Mouse (Mus musculus): Measurements from ENCODE around the gene Gch1. TPM values are rescaled to one million over a fixed set of nuclear protein-coding genes. Genes with fewer than 3 reads are reported as not detected.

Gch1 gene
- polyA plus RNA-seq, 1 experiment from 2014 or later: 3.2 TPM

DNA sequence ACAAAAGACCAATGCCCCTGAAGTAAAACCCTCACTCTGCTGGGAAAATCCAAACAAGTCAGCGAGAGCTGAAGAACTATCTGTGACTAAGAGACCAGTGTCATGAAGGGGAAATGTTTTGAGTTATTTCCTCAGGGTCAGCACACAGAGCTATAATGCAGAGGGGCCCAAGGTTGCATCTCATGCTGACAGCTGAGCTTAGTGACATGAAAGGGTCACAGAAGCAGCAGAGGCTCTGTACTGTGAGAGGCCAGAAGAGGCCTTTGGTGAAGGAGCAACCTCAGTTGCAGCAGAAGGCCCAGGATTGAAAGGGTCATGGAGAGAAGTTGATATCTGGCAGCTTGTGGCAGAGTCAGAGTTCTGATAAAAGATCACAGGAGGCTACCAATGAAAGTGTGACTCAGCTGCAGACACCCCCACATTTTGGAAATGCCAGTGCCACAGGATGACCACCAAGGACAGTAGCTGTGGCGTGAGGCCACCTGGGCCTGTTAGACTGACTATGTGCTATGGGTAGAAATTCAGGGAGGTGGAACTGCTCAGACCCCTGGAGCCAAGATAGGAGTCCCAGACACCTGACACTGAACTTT, 29.1 kb downstream of the Gch1 start:
- 62% methylated on average over 2 of the region's 2 CpGs for WGBS (ENCODE audit: insufficient replicate concordance)
- Histone ChIP-seq H3K9me3 (replicated peaks) (no peaks in the 10 kb centered on the region), H3K4me3 (replicated peaks) (no peak overlapping the region), H3K9ac (no peak overlapping the region), H3K4me2 (no peak overlapping the region), H3K36me3 (no peaks in the 10 kb centered on the region), H3K27me3 (no peaks in the 10 kb centered on the region), H3K27ac (no peak overlapping the region), H3K4me1 (replicated peaks) (no peaks in the 10 kb centered on the region)
- ATAC-seq (ENCODE audit: low read depth) (no peak), DNase-seq (no peak)

DNA sequence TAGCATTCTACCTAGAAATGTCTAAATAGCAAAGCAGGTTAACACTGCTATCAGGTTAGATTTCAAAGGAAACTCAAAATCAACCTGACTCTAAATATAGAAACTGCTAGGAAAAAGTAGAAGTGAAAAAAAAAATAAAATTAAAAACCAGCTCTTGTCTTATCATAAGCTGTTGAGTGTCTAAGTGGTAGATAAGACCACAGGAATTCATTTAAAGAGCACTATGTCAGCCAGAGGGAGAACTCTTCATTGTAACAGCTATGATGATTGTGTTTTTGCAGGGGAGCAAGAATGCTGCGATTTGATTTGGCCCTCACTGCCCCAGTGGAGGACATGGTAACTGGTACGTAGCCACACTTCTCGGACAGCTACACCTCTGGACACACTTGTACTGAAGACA, 34.9 kb downstream of the Gch1 start:
- no peaks in the 10 kb centered on the region for H3K9me3 ChIP-seq (replicated peaks)
- H3K4me2 ChIP-seq: no peak overlapping the region
- no peak overlapping the region for H3K4me3 ChIP-seq (replicated peaks)
- no peaks in the 10 kb centered on the region for H3K27me3 ChIP-seq
- H3K9ac ChIP-seq: no peak overlapping the region
- no peak for ATAC-seq (ENCODE audit: low read depth)
- H3K36me3 ChIP-seq: no peaks in the 10 kb centered on the region
- WGBS (ENCODE audit: insufficient replicate concordance): 76% methylated on average over 3 of the region's 3 CpGs
- H3K27ac ChIP-seq: no peak overlapping the region
- no peaks in the 10 kb centered on the region for H3K4me1 ChIP-seq (replicated peaks)
- DNase-seq: no peak

DNA sequence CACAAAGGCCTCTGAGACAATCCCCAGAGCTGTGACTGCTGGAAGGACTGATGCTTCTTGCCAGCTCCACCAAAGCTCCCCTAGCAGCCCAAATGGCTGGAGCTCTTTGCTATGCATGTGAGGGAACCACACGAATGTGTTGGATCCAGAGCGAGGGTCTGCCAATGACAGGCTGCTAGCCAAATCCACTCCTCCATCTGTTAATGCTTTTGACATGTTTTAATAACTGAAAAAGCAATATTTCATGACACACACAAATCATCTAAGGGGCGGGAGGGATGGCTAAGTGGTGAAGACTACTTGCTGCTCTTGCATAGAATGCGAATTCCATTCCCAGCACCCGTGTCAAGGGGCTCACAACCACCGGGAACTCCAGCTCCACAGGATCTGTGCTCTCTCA, 37.9 kb downstream of the Gch1 start:
- Histone ChIP-seq H3K9me3 (replicated peaks) (no peaks in the 10 kb centered on the region), H3K4me1 (replicated peaks) (no peaks in the 10 kb centered on the region), H3K9ac (no peak overlapping the region), H3K27me3 (no peaks in the 10 kb centered on the region), H3K36me3 (no peaks in the 10 kb centered on the region), H3K27ac (no peak overlapping the region), H3K4me2 (no peak overlapping the region), H3K4me3 (replicated peaks) (no peak overlapping the region)
- ATAC-seq (ENCODE audit: low read depth) (no peak), DNase-seq (no peak)
- WGBS (ENCODE audit: insufficient replicate concordance): 71% methylated on average over 6 of the region's 6 CpGs

DNA sequence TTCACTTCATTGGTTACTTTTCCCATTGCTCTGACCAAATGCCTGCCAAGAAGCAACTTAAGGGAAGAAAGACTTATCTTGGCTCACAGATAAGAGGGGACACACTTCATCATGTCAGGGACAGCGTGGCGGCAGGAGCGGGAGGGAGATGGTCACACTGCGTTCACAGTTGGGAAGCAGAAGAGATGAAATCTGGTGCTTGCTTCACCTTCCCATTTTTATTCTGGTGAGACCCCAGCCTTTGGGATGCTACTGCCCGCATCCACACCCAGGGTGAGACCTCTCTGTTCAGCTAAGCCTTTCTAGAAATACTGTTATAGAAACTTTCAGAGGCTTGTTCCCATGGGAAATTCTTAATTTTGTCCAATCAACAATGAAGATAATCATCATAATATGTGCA, 44.9 kb downstream of the Gch1 start:
- H3K27me3 ChIP-seq: no peaks in the 10 kb centered on the region
- no peak overlapping the region for H3K9ac ChIP-seq
- DNase-seq: no peak
- no peak overlapping the region for H3K4me3 ChIP-seq (replicated peaks)
- H3K4me2 ChIP-seq: no peak overlapping the region
- H3K27ac ChIP-seq: no peak overlapping the region
- no peaks in the 10 kb centered on the region for H3K9me3 ChIP-seq (replicated peaks)
- no peak for ATAC-seq (ENCODE audit: low read depth)
- H3K36me3 ChIP-seq: no peaks in the 10 kb centered on the region
- no peaks in the 10 kb centered on the region for H3K4me1 ChIP-seq (replicated peaks)
- WGBS (ENCODE audit: insufficient replicate concordance): 80% methylated on average over 5 of the region's 5 CpGs

DNA sequence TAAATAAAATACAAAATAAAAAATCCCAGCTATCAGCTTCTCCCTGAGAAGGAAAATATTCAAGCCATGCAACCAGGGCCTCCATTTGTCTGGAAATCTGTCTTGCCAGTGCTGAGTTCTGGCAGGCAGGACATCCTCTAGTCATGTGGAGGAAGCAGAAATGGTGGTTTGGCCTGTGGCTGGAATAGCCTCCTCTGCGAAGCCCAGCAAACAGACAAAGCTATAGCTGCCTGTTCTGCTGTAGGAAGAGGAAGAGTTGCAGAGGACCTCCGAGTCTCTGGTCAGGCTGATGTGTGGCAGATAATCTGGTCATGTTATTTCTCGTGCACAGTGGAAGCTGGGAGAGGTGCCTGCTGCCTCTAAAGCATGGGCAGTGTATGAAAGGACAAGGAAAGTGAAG, 50.4 kb downstream of the Gch1 start:
- no peak for DNase-seq
- 25% methylated on average over 3 of the region's 3 CpGs for WGBS (ENCODE audit: insufficient replicate concordance)
- no peak overlapping the region for H3K27ac ChIP-seq
- no peaks in the 10 kb centered on the region for H3K36me3 ChIP-seq
- no peaks in the 10 kb centered on the region for H3K9me3 ChIP-seq (replicated peaks)
- ATAC-seq (ENCODE audit: low read depth): no peak
- no peaks in the 10 kb centered on the region for H3K4me1 ChIP-seq (replicated peaks)
- H3K9ac ChIP-seq: no peak overlapping the region
- H3K4me2 ChIP-seq: no peak overlapping the region
- H3K27me3 ChIP-seq: no peaks in the 10 kb centered on the region
- H3K4me3 ChIP-seq (replicated peaks): no peak overlapping the region

DNA sequence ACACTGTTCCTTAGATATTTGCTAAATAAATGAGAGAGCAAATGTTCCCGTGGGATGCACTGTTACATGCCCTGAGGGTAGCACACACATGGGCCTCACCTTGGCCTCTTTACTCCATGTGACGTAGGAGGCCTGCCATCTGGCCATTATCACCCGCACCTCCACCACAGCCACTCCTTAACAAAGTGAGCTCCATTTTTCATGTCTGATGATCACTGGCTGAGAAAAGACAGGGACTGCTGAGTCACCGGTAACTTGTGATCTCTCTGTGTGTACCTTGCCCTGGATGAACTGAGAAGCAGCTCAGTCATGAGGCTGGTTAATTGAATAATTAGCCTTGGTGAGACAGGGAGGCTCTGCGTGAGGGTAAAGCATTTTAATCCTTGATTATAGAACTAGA, 52.6 kb downstream of the Gch1 start:
- no peaks in the 10 kb centered on the region for H3K4me1 ChIP-seq (replicated peaks)
- H3K36me3 ChIP-seq: no peaks in the 10 kb centered on the region
- DNase-seq (no peak), ATAC-seq (ENCODE audit: low read depth) (no peak)
- no peaks in the 10 kb centered on the region for H3K9me3 ChIP-seq (replicated peaks)
- H3K27ac ChIP-seq: no peak overlapping the region
- H3K4me3 ChIP-seq (replicated peaks): no peak overlapping the region
- 58% methylated on average over 5 of the region's 5 CpGs for WGBS (ENCODE audit: insufficient replicate concordance)
- no peak overlapping the region for H3K9ac ChIP-seq
- H3K27me3 ChIP-seq: no peaks in the 10 kb centered on the region
- H3K4me2 ChIP-seq: no peak overlapping the region

DNA sequence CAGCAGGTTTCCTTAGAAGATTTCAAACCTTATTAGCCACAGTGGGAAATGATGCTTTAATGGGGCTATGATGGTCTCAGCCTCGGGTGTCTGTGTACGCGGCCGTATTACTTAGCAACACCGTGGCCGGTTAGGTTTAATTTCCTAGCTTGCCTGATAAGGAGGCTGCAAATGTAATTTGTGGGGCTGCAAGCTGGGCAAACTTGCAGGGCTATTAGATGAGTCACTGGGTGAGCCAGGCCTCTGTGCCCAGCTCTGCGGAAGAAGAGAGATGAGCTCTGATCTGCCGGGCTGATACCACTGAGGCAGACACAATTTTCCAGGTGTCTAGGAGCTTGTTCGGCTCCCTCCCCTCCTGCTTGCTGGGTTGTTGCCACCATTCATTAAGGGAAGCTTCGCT, 55.3 kb downstream of the Gch1 start:
- Histone ChIP-seq H3K27me3 (no peaks in the 10 kb centered on the region), H3K4me3 (replicated peaks) (no peak overlapping the region), H3K27ac (no peak overlapping the region), H3K9me3 (replicated peaks) (no peaks in the 10 kb centered on the region), H3K4me1 (replicated peaks) (no peaks in the 10 kb centered on the region), H3K9ac (no peak overlapping the region), H3K4me2 (no peak overlapping the region), H3K36me3 (no peaks in the 10 kb centered on the region)
- DNase-seq: no peak
- ATAC-seq (ENCODE audit: low read depth): no peak
- WGBS (ENCODE audit: insufficient replicate concordance): 68% methylated on average over 10 of the region's 10 CpGs

DNA sequence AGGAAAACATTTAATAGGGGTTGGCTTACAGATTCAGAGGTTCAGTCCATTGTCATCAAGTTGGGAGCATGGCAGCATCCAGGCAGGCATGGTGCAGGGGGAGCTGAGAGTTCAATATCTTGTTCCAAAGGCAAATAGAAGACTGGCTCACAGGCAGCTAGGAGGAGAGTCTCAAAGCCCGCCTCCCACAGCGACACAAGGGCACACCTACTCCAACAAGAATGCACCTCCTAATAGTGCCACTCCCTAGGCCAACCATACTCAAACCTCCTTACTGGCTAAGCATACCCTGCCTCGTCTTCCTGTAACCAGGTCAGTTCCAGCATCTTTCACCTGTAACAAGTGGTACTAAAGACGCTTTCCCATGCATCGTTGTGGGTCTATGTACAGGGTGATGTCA, 61.2 kb downstream of the Gch1 start:
- H3K4me1 ChIP-seq (replicated peaks): no peaks in the 10 kb centered on the region
- ATAC-seq (ENCODE audit: low read depth): no peak
- no peak overlapping the region for H3K4me3 ChIP-seq (replicated peaks)
- no peaks in the 10 kb centered on the region for H3K27me3 ChIP-seq
- no peaks in the 10 kb centered on the region for H3K9me3 ChIP-seq (replicated peaks)
- H3K4me2 ChIP-seq: no peak overlapping the region
- WGBS (ENCODE audit: insufficient replicate concordance): 65% methylated on average over 5 of the region's 5 CpGs
- no peak for DNase-seq
- H3K27ac ChIP-seq: no peak overlapping the region
- no peaks in the 10 kb centered on the region for H3K36me3 ChIP-seq
- no peak overlapping the region for H3K9ac ChIP-seq

DNA sequence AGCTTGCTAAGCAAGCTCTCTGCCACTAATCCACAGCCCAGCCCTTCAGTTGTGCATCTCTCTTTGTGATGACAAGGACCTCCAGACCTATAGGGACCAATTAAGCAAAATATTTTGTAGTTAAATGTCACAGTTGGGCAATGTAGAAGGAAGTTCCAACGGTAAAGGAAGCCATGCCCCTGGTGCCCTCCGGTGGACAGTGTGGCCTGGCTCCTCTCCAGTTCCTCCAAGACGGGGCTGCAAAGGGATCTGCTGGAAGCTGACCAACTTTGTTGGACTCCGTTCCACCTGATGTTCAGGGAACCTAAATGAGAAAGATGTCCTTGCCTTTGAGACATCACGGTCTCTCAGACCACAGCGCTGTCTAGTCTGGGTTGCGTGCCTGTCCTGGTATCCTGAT, 71.7 kb downstream of the Gch1 start:
- H3K4me3 ChIP-seq (replicated peaks): no peak overlapping the region
- no peak overlapping the region for H3K27ac ChIP-seq
- no peaks in the 10 kb centered on the region for H3K9me3 ChIP-seq (replicated peaks)
- H3K9ac ChIP-seq: no peak overlapping the region
- H3K4me2 ChIP-seq: no peak overlapping the region
- no peaks in the 10 kb centered on the region for H3K36me3 ChIP-seq
- 55% methylated on average over 7 of the region's 7 CpGs for WGBS (ENCODE audit: insufficient replicate concordance)
- H3K27me3 ChIP-seq: no peaks in the 10 kb centered on the region
- H3K4me1 ChIP-seq (replicated peaks): peaks cover 13% of the 10 kb centered on the region
- DNase-seq (no peak), ATAC-seq (ENCODE audit: low read depth) (no peak)

DNA sequence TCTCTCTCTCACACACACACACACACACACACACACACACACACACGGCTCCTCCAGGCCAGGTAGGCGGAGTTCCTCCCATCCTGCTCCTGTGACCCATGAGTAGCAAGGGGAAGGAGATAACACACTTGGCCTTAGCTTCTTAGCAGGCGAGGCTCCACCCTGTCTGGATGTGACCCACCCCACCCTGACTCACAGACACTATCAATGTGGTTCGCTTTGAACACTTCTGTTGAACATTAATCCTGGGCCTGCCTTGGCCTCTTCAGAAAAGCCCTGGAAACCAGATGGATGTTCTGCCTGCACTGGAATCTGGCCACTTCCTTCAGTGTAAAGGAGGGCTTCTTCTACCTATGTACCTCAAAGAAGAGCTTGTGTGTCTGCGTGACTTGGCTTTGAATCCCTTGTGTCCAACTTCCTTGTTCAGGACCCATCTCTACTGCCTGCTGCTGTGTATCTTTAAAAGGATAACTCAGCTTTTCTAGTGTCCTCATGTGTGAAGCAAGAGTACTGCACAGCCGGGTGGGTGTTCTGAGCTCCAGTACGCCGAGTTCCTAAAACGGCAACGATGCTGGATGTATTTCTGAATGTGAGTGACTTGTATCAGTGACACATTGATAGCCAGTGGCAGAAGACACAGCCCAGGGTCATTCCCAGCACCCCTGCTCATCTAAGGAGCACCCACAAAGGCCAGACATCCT, 73.0 kb downstream of the Gch1 start:
- Histone ChIP-seq H3K9ac (no peak overlapping the region), H3K36me3 (no peaks in the 10 kb centered on the region), H3K4me2 (no peak overlapping the region), H3K4me1 (replicated peaks) (peaks cover 13% of the 10 kb centered on the region), H3K27ac (no peak overlapping the region), H3K9me3 (replicated peaks) (no peaks in the 10 kb centered on the region), H3K4me3 (replicated peaks) (no peak overlapping the region), H3K27me3 (no peaks in the 10 kb centered on the region)
- WGBS (ENCODE audit: insufficient replicate concordance): 47% methylated on average over 10 of the region's 10 CpGs
- DNase-seq (peak; percentile 38), ATAC-seq (ENCODE audit: low read depth) (peak; percentile 85)

DNA sequence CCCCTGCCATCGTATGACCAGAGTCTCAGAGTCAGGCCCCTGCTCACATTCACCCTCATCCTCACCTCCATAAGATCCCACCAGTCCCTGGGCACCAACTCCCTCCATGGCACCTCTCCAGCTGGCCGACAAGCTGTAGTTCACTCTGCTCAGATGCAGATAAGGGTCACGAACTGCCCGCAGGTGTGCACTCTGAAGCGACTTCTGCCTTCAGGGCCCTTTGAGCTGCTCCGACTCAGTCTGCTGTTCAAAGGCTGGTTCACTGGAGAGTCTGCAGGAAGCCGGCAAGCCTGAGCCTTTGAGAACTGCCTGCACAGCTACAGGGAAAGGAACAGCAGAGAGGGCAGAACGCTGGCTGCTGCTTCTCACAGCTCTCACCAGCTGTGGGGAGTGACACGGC, 74.1 kb downstream of the Gch1 start:
- no peak overlapping the region for H3K27ac ChIP-seq
- WGBS (ENCODE audit: insufficient replicate concordance): 67% methylated on average over 8 of the region's 9 CpGs
- H3K36me3 ChIP-seq: no peaks in the 10 kb centered on the region
- ATAC-seq (ENCODE audit: low read depth) (no peak), DNase-seq (no peak)
- H3K9me3 ChIP-seq (replicated peaks): no peaks in the 10 kb centered on the region
- no peak overlapping the region for H3K4me3 ChIP-seq (replicated peaks)
- H3K27me3 ChIP-seq: no peaks in the 10 kb centered on the region
- peaks cover 13% of the 10 kb centered on the region for H3K4me1 ChIP-seq (replicated peaks)
- H3K9ac ChIP-seq: no peak overlapping the region
- H3K4me2 ChIP-seq: no peak overlapping the region

DNA sequence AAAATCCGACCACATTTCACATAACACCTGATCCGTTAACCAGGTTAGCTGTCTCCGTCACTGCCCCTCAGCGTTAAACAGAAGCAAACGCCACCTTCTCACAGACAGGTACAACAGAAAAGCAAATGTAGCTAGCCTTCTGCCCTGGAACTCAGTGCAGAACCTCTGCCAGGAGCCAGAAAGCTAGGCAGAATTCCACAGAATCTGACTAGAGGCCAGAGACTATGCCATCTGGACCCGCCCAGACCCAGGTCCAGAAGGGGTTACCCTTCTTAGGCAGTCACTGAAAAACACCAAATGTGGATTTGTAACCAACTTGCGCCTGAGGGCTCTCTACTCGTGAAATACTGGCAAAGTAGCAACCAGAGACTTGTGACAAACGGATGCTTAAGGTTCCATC, 77.9 kb downstream of the Gch1 start:
- no peak overlapping the region for H3K4me3 ChIP-seq (replicated peaks)
- 31% methylated on average over 9 of the region's 9 CpGs for WGBS (ENCODE audit: insufficient replicate concordance)
- peaks cover 7% of the 10 kb centered on the region for H3K4me1 ChIP-seq (replicated peaks)
- H3K36me3 ChIP-seq: no peaks in the 10 kb centered on the region
- H3K27ac ChIP-seq: no peak overlapping the region
- H3K4me2 ChIP-seq: no peak overlapping the region
- no peaks in the 10 kb centered on the region for H3K9me3 ChIP-seq (replicated peaks)
- H3K9ac ChIP-seq: no peak overlapping the region
- no peak for DNase-seq
- ATAC-seq (ENCODE audit: low read depth): no peak
- H3K27me3 ChIP-seq: no peaks in the 10 kb centered on the region

Measured in liver, embryonic 13.5 days (tissue).